Mouse (Mus musculus) frontal cortex, adult 2 months (tissue): ENCODE measurements around the gene Samd8. TPM values are rescaled to one million over a fixed set of nuclear protein-coding genes. Genes with fewer than 3 reads are reported as not detected.

Experiments
- DNase-seq, 2 experiments: peaks; one replicate each; pipeline ENCODE4 v3.0.0; 2022; ENCODE audit warnings: low spot score in 1 of 2; ENCODE audit errors: extremely low spot score in 1 of 2
- polyA plus RNA-seq: library from polyadenylated mRNA; depleted of rRNA; stranded (reverse); fragments of >200 nt; gene quantifications from 2 replicates; pipeline ENCODE4 v1.2.3, GENCODE M21; 2012

Samd8 gene
- polyA plus RNA-seq, 1 experiment = 40.5 TPM

- DNase-seq = no peak
Observed at GRCm38 (mm10) chr14:21744169-21744568, 6.2 kb upstream of the Samd8 start.

- DNase-seq = no peak
Observed at GRCm38 (mm10) chr14:21745149-21745548, 5.2 kb upstream of the Samd8 start.

- no peak for DNase-seq
Observed at GRCm38 (mm10) chr14:21746251-21746650, 4.1 kb upstream of the Samd8 start.

- no peak for DNase-seq
Observed at GRCm38 (mm10) chr14:21746846-21747245, 3.5 kb upstream of the Samd8 start.

DNA sequence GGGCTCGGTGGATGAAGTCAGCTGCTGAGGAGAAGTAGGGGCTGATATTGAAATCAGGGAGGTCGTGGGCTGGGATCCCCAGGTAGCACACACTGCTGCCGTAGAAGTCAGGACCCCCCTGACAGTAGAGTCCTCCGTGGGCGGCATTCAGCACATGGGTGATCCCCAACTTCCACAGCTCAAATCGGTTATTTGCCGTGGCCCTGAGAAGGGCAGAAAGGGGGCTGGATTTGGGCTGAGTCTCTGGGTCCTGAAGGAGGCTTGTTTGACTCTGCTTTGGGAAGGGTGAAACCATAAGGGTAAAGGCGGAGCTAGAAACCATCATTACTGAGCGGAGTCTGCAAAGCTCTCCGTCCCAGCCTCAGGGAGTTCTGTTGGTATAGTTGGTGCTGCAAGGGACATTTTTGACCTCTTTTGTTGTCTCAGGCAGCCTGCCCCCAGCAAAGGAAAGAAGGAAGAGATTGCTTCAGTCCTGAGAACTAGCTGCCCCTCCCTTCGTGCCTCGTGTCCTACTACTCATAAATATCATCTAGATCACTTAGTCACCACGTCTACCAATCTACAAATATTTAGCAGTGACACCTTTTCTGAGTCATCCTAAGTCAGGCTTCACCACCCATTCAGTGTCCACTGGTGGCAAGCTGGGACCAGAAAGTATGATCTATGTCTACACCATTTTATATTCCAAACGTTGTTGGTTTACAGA lies 2.7 kb upstream of the Samd8 start:
- DNase-seq = no peak

DNA sequence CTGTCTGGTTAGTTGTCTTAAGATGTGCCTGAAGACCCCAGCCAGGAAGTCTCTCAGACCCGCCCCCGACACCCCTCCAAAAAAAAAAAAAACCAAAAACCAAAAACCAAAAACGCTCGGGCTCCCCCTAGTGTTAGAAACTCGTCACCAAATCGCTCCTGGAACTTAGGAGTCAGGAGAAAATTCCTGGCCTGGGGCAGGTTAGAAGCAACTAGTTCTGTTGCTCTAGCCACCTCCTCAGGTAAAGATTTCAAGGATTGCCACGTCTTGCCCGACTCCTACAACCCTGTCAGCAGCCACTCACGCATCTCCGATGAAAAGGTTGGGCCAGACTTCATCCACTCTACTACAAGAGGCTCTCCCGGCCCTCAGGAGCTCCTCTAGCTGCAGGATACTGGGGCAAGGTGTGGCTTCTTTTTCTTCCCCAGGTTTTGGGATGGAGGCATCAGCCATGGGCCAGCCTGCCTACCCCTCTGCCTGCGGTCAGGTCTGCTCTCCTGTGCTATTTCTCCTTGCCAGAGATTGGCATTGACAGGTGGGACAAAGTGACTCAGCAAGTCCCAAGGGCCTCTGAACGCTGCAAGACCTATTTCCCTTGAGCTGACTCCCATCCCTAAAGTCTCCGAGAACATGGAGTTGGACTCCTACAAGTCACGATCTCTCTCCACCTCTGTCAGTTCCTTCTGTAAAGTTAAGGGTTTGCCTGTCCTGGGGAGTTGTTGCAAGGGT lies 2.0 kb upstream of the Samd8 start:
- DNase-seq = peak in 1 of 2 experiments; percentile 79

GRCm38 (mm10) chr14:21750881-21751542 lies 681 bp downstream of the Samd8 start, which contains the start of gene Dusp13:
Dusp13 (minus strand) TSS chr14:21751181.
- DNase-seq = peak in 1 of 2 experiments; percentile 78

DNA sequence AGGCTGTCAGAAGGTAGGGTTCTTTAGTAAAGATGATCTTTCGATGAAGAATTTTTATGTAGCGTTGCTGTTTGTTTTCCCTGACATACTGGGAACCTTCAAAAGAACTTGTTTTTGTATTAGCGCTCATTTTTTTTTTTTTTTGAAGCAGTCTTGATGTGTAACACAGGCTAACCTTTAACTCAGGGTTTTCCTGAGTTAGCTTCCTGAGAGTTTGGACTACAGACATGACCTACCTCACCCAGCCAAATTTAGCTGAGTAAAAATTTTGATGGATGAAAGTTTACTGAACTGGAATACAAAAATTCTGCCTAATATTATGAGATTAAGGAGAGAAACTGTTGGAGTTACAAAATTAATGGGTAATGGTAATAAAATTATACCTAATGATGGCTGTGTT lies 2.1 kb downstream of the Samd8 start:
- no peak for DNase-seq

DNA sequence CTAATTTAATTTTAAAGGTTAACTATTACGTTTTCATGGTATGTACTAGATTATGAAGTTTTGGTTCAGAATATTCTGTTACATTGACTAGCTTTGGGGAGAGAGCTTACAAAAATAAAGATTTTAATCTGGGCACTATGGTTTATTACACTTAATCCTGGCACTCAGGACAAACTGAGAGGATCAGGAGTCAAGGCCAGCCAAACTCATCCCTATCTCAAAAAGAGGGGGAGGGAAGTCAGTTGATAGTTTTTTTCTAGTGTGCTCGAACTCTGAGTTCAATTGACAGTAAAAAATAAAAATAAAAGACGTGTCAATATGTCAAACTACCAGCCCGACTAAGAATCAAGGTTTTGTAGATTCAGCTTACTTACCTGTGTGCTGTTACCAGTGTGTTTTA lies 3.0 kb downstream of the Samd8 start:
- no peak for DNase-seq

DNA sequence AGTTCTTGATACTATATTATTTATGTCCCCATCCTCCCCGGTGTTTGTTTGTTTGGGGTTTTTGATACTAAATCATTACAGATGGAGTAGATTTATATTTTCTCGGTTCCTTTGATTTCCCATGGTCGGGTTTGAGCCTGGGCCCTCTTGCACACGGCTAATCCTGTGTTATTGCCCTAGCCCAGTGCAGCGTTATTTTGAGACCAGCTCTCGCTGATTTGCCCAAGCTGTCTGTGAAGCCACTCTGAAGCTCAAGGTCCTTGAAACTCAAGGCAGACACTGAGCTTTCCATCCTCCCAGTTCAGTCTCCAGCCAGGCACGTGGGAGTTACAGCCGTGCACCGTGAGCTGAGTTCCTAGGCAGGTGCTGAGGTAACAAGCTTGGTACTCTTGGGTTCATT lies 11.2 kb downstream of the Samd8 start:
- no peak for DNase-seq

- DNase-seq = no peak
Observed at GRCm38 (mm10) chr14:21763736-21764135, 13.4 kb downstream of the Samd8 start.

GRCm38 (mm10) chr14:21764646-21765045 lies 14.3 kb downstream of the Samd8 start:
- no peak for DNase-seq

- no peak for DNase-seq
Observed at GRCm38 (mm10) chr14:21765754-21766397, 15.5 kb downstream of the Samd8 start.

GRCm38 (mm10) chr14:21766398-21766958 lies 16.1 kb downstream of the Samd8 start:
- no peak for DNase-seq

GRCm38 (mm10) chr14:21772506-21773281 lies 22.4 kb downstream of the Samd8 start:
- DNase-seq = no peak

DNA sequence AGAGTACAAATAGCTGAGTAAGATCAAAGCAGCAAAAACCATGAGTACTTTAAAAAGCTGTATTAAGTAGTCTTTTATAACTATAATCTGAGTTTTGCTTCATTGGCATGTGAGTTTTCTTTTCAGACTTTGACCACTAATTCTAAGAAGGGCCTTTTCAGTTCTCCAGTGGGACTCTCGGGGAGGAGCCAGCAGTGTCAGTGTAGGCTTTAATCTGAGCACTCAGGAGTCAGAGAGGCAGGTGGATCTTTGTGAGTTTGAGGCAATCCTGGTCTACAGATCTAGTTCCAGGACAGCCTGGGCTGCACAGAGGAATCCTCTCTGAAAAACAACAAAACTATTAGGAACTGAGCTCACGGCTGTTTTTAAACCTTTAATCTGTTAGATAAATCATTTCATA lies 23.6 kb downstream of the Samd8 start:
- no peak for DNase-seq

DNA sequence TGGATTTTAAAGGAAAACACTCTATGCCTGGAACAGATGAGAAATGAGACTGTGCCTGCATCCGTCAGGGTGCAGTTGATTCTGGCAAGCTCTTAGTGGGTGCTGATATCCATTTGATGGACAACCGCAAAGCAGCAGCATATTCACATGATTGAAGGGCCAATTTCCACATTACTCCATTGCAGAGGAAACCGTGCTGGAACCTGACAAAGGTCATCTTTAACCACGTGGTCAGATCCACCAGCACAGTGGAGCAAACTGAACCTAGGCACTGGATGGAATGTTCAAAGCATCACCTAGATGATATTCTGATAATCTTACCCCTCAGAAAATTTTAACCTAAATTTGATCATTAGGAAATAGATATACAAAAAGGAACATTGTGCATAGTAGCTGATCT lies 25.9 kb downstream of the Samd8 start:
- DNase-seq = no peak

DNA sequence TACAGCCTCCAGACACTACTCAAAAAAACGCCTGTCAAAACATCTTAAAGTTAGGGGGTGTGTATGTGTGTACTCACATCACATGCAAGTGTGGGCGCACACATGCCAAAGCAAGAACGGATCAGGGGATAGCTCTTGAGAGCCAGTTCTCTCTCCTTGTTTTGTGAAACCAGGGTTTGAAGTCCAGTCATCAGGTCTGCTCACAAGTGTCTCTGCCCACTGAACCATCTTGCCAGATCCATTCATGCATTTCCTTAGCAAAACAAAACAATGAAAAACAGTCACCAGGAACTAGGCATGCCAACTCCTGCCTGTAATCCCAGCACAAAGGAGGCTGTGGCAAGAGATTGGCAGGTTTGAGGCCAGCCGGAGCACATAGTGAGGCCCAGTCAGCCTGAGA lies 36.2 kb downstream of the Samd8 start:
- no peak for DNase-seq

DNA sequence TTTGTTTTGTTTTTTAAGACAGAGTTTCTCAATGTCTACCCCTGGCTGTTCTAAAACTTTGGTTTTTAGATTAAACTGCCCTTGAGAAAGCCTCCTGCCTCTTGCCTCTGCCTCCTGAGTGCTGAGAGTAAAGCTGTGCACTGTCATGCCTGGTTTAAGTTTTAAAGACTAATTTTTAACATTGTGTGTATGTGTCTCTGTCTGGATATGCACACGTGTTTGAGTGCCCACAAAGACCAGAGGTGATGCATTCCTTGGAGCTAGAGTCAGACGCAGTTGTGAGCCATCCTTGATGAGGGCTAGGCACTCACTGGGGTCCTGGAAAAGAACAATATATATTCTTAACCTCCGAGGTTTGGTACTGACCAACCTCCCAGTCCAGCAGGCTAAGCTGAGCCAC lies 37.0 kb downstream of the Samd8 start:
- no peak for DNase-seq

DNA sequence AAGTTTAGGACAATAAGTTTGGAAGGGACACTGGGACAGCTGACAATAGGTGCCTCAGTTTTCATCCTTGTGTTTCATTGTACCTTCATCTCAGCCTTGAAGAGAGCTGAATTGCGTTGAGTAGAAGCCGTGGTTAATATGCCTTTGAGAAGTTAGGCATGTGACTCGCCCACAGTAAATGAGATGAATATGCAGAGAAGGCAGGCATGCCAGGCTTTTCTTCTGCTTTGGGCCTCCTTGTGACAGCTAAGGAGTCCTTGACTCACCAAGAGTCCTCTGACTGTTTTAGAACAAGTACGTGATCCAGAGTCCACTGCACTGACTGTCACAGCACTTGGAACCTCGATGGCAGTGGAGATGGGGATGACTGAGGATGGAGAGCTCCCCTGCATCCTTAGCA lies 37.8 kb downstream of the Samd8 start:
- DNase-seq = peak; percentile 31 to 58
